Mouse (Mus musculus) small intestine, adult 2 months (tissue): ENCODE measurements at regions not wholly inside any gene's neighbourhood (a gene's known extent, or its start where the extent isn't known, plus 50 kb on each side); places are given as distances from the start of the nearest gene placed in this dataset.

Experiments used
- CTCF ChIP-seq: fragments of 200-500 bp; IDR thresholded peaks from 2 replicates; pipeline ENCODE4 v1.5.1; 2012; ENCODE audit warnings: low read depth, mild to moderate bottlenecking, control low read depth, inconsistent platforms, low read length, moderate library complexity, mixed read lengths; ENCODE audit not compliant: insufficient replicate concordance, insufficient read length; ENCODE audit errors: extremely low read depth
- POLR2A ChIP-seq: fragments of 200-500 bp; IDR thresholded peaks from 2 replicates; pipeline ENCODE4 v1.6.1; 2012; ENCODE audit warnings: low read depth, mild to moderate bottlenecking, control low read depth, inconsistent platforms, low read length, moderate library complexity

DNA sequence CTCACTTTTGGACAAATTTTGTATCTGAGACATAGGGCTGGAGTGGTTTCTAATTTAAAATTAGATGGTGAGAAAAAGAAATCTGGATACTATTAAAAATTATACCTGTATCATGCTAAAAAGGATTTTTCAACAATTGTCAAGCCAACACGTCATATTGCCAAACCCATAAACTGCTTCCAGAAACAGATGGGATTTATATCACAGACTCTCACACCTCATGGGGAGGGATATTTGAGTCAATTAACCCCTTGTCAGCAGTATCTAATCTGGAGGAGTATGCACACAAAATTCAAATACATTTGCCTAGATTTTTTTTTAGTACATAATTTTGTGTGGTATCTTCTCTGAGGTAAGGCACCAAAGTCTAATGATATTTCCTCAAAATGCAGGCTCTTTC lies 138.3 kb upstream of the Adamts3 start:
- no peak for TF ChIP-seq POLR2A
- TF ChIP-seq CTCF, result no peak
